Mouse (Mus musculus) megakaryocyte, embryonic 14.5 days (primary cell): ENCODE data around the gene Tmem189. TPM values are rescaled to one million over a fixed set of nuclear protein-coding genes. Genes with fewer than 3 reads are reported as not detected.

Experiments used
- H3K27me3 ChIP-seq: replicated peaks from 2 replicates; pipeline ENCODE3; 2012; ENCODE audit warnings: inconsistent platforms
- H3K36me3 ChIP-seq: replicated peaks from 2 replicates; pipeline ENCODE3; 2012; ENCODE audit warnings: low read length, inconsistent platforms, mixed read lengths
- H3K4me1 ChIP-seq: 2 replicates; pipeline ENCODE4 v1.6.1; 2012; ENCODE audit warnings: inconsistent platforms
- H3K4me3 ChIP-seq: replicated peaks from 2 replicates; pipeline ENCODE3; 2012; ENCODE audit warnings: moderate library complexity, mild to moderate bottlenecking, inconsistent platforms
- H3K9me3 ChIP-seq: 2 replicates; pipeline ENCODE4 v1.6.1; 2012; ENCODE audit warnings: inconsistent platforms
- FLI1 ChIP-seq: IDR thresholded peaks from 2 replicates; pipeline ENCODE4 v1.6.1; 2012; ENCODE audit warnings: low read length, inconsistent platforms, mixed read lengths
- GATA1 ChIP-seq: IDR thresholded peaks from 3 replicates; pipeline ENCODE4 v1.6.1; 2012; ENCODE audit warnings: mixed read lengths, low read length, inconsistent platforms, borderline replicate concordance
- polyA plus RNA-seq: library from polyadenylated mRNA; stranded (reverse); fragments of >175 nt; gene quantifications from 2 replicates; pipeline ENCODE4 v1.2.3, GENCODE M21; 2012; ENCODE audit warnings: low replicate concordance; ENCODE audit not compliant: insufficient read depth

The Tmem189 gene
- polyA plus RNA-seq, 1 experiment = 173 TPM

DNA sequence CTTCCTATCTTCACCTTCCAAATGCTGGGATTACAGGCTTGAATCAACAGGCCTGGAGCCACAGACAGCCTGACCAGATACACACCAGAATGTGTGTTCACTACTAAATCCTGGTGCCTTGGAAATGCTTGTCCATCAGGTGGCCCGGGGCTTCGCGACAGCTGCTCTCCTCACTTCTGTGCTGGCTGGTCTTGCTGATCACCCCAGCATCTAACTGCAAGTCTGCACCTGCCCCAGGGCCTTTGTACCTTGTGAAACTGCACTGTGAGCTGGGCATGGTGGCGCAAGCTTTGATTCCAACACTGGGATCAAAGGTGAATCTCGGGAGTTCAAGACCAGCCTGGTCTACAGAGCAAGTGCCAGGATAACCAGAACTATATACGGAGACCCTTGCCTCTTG, 47.5 kb downstream of the Tmem189 start:
- TF ChIP-seq FLI1 = no peak
- TF ChIP-seq GATA1 = no peak
- Histone ChIP-seq H3K4me3 (no peak overlapping the region), H3K36me3 (peaks cover 62% of the 10 kb centered on the region), H3K4me1 (peaks cover 68% of the 10 kb centered on the region), H3K27me3 (no peaks in the 10 kb centered on the region), H3K9me3 (no peaks in the 10 kb centered on the region)

DNA sequence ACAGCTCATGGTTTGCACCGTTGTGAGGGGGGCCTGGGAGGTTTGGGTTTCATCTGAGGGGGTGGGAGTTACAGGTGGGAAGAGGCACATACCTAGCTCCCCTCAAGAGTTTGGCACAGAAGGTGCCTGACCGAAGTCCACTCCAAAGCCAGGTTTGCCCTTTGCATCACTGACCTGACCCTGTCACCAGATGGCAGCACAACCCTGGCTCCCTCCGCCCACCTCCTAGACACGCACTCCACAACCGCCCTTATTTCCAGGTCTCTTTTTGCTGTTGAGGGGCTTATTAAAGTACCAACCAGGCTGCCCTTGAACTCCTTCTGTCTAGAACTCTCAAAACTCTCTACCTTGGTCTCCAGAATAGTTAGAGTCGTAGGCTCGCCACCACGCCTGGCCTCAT, 48.3 kb downstream of the Tmem189 start:
- Histone ChIP-seq H3K4me3 (peak overlapping the region; percentile 74), H3K27me3 (no peaks in the 10 kb centered on the region), H3K4me1 (peaks cover 65% of the 10 kb centered on the region), H3K9me3 (no peaks in the 10 kb centered on the region), H3K36me3 (peaks cover 54% of the 10 kb centered on the region)
- TF ChIP-seq FLI1 (no peak), GATA1 (no peak)

DNA sequence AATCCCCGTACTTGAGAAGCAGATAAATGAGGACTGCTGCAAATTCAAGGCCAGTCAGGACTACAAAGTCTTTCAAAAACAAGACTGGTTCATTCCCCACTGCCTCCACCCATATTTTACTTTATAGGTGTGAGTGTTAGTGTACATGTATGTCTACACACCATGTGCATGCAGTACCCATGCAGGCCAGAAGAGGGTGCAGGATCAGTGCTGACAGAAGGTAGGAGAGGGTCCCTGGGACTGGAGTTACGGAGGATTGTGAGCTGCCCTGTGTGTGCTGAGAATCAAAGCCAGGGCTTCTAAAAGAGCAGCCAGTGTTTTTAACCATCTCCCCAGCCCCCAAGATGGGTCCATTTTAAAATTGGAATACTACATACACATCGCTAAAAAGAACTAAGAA, 49.3 kb downstream of the Tmem189 start:
- 0 out of 2 replicates have a peak, but pooled peaks cover 3% of the 10 kb centered on the region for H3K9me3 ChIP-seq
- H3K4me1 ChIP-seq = peaks cover 65% of the 10 kb centered on the region
- TF ChIP-seq FLI1 (no peak), GATA1 (no peak)
- no peaks in the 10 kb centered on the region for H3K27me3 ChIP-seq
- H3K36me3 ChIP-seq = peaks cover 43% of the 10 kb centered on the region
- H3K4me3 ChIP-seq = no peak overlapping the region

DNA sequence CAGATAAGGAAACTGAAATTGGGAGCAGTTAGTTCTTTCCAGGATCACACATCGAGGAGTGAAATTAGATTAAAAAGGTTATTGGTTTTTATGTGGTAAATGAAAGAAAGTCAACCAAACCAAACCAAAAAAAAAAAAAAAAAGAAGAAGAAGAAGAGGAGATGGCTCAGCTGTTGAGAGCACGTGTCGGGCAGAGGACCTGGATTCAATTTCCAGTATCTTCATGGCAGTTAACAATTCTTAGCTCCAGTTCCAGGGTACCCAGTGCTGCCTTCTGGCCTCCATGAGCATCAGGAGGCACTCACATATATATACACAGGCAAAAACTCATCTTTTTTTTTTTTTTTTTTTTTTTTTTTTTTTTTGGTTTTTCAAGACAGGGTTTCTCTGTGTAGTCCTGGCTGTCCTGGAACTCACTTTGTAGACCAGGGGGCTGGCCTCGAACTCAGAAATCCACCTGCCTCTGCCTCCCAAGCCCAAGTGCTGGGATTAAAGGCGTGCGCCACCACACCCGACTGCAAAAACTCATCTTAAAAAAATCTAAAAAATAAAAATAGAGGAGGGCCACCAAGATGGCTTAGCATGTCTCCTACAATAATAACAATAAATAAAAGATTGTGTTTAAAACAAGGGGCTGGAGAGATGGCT, 54.6 kb downstream of the Tmem189 start:
- H3K4me1 ChIP-seq = peaks cover 75% of the 10 kb centered on the region

DNA sequence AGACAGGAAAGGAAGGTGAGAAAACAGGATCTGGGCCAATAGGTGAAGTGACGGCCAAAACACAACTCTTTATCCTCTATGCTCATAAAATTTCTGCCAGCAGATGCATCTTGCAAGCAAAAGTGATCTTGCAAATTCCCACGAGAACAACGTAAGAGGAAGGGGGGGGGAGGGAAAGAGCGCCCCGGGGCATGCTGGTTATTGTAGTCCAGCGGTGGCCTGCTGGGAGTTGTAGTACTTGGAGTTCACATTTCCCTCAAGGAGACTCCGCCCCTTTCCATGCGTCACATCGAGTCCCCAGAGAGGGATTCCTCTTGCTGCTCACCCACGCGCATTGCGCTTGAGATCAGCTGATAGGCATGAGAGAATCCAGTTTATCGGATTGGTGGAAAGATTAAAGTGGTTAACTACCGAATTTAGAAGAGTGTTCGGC, 55.3 kb downstream of the Tmem189 start:
- Histone ChIP-seq H3K36me3 (peaks cover 10% of the 10 kb centered on the region), H3K9me3 (0 out of 2 replicates have a peak, but pooled peaks cover 3% of the 10 kb centered on the region), H3K4me1 (peaks cover 79% of the 10 kb centered on the region), H3K4me3 (peak overlapping the region; percentile 97), H3K27me3 (no peaks in the 10 kb centered on the region)
- TF ChIP-seq FLI1 (no peak), GATA1 (peak; percentile 36; the same call in 1 of the 3 replicates)

More for the DNA sequence above, 54.6 kb downstream of the Tmem189 start:
- Histone ChIP-seq H3K36me3 (peaks cover 8% of the 10 kb centered on the region), H3K4me3 (peak overlapping the region; percentile 97), H3K27me3 (no peaks in the 10 kb centered on the region), H3K9me3 (0 out of 2 replicates have a peak, but pooled peaks cover 3% of the 10 kb centered on the region)
- TF ChIP-seq FLI1 (no peak), GATA1 (no peak)

DNA sequence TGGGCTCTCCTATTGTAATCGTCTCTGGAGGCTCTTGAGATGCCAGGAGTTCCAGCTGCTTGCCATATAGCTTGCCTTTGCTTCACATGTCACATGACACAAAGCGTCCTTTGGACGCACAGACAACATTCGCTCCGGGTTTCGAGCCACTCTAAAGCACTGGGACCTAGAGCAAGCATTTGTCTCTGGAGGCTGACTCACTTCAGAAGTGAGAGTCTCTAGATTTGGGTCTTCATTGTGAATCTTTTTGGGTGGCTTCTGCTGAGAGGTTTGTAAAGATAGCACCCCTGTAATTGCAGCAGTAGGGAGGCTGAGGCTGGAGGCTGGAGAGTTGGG, 56.1 kb downstream of the Tmem189 start:
- H3K4me3 ChIP-seq = peak overlapping the region; percentile 97
- H3K27me3 ChIP-seq = no peaks in the 10 kb centered on the region
- H3K36me3 ChIP-seq = peaks cover 19% of the 10 kb centered on the region
- 0 out of 2 replicates have a peak, but pooled peaks cover 3% of the 10 kb centered on the region for H3K9me3 ChIP-seq
- TF ChIP-seq GATA1 (no peak), FLI1 (no peak)
- H3K4me1 ChIP-seq = peaks cover 80% of the 10 kb centered on the region

DNA sequence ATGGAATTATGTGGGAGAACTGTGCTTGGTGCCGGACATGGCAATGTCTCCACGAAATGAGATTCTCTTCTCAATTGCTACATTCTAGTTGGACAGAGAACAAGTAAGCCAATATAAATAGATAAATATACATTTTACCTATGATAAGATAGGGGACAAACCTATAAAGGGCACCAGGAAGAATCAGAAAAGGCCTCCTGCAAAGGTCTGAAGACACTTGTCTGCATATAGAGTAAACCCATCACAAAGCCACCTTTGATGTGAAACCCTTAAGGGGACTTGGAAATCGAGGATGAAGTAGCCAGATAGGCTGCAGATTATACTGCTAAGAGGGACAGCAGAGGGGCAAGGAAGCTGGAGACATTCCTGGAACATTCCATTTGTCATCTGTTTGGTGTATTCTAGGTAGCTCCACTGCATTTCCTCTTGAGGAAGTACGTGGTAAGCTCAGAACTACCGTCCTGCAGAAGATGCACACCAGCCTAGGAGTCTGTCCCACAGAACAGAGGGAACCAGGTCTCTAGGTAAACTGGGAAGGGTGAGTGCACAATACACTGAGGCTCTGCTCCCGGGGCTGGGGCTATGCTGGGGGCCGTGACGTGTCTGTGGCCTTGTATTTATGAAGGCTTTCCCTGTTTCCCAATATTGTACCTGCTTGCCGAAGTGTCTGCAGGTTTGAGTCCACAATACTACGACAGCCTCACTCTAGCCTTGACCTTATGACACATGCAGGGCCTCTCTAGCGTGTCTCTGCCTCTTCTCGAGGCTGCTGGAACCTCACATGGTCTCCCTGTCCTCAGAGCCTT, 56.7 kb downstream of the Tmem189 start:
- no peak for TF ChIP-seq GATA1
- TF ChIP-seq FLI1 = no peak
- H3K9me3 ChIP-seq = 0 out of 2 replicates have a peak, but pooled peaks cover 3% of the 10 kb centered on the region
- peak overlapping the region; percentile 97 for H3K4me3 ChIP-seq
- no peaks in the 10 kb centered on the region for H3K27me3 ChIP-seq
- peaks cover 80% of the 10 kb centered on the region for H3K4me1 ChIP-seq
- H3K36me3 ChIP-seq = peaks cover 25% of the 10 kb centered on the region

DNA sequence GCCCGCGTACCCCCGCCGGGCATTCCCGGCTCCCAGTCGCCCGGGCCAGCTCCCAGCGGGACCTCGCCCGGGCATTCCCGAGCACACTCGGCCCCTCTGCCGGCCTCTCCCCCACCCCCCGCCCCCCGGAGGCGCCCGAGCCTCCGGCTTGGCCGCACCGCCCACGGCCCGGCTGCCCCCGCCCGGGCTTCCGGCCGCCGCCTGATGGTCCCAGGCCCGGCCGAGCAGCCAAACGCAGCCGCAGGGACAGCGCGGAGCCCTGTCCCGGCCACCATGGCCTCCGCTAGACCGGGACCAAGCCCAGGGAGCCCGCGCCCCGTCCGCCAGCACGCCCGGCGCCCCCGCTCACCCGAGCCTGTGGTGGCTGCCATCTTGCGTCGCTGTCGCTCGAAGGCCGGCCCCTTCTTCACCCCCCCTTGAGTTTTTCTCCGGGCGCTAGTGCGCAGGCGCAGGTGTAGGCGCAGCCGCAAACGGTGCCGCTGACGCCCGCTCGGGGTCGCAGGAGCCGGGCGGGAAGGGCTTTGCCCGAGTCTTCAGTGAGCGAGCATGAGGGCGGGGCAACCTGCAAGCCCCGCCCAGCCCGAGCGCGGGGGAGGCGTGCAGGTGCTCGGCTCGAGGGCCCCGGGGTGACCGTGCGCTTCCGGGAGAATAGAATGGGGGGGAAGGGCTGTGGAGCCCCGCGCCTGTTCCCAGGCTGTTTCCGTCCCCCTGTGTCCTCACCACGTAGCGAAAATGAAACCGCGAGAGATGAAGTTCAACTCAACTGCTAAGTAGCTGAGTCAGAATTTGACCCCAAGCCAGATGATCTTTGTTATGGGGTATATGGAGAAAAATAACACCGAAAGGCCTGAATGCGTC, 57.8 kb downstream of the Tmem189 start, which contains the start of gene Ube2v1:
Gene Ube2v1, minus strand, starts transcription at position 505 of the 858 bp plus-strand sequence.
- Histone ChIP-seq H3K4me1 (peaks cover 82% of the 10 kb centered on the region), H3K4me3 (peak within 1 kb of the TSS; percentile 97), H3K36me3 (peaks cover 36% of the 10 kb centered on the region), H3K9me3 (0 out of 2 replicates have a peak, but pooled peaks cover 3% of the 10 kb centered on the region), H3K27me3 (no peaks in the 10 kb centered on the region)
- TF ChIP-seq FLI1 (no peak), GATA1 (no peak)

DNA sequence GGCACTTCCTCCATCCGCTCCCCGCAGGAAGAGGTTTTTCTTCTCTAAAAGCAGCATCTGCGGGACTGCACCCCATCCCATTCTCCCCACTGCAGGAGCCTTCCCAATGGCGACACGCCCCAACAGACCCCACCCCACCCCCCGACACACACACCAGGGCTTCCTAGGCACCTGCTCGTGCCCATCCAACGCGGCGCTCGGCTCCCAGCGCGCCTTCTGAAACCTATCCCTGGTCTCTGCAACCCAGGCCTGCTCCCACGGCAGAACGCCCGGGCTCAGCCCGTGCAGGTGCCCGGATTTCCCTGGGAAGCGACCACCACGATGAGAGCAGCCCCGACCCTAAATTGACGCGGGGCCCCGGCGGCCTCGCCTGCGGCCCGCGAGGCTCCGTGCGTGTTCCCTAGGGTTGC, 58.4 kb downstream of the Tmem189 start:
- H3K27me3 ChIP-seq = no peaks in the 10 kb centered on the region
- H3K4me3 ChIP-seq = peak overlapping the region; percentile 97
- TF ChIP-seq FLI1 (no peak), GATA1 (no peak)
- H3K4me1 ChIP-seq = peaks cover 80% of the 10 kb centered on the region
- H3K36me3 ChIP-seq = peaks cover 38% of the 10 kb centered on the region
- 0 out of 2 replicates have a peak, but pooled peaks cover 3% of the 10 kb centered on the region for H3K9me3 ChIP-seq
